Mouse (Mus musculus) kidney, embryonic 14.5 days (tissue): Measurements from ENCODE around the gene Maml3. TPM values are rescaled to one million over a fixed set of nuclear protein-coding genes. Genes with fewer than 3 reads are reported as not detected.
A peak's percentile ranks its signal among the peaks of the same experiment; 100 is the strongest.

ENCODE experiments used
- ATAC-seq: fragments of 200-750 bp; cut with Nextera tagmentation; 2 replicates; pipeline ENCODE4 v1.8.0; 2017; ENCODE audit warnings: moderate number of reproducible peaks, mild to moderate bottlenecking, moderate TSS enrichment, moderate library complexity; ENCODE audit not compliant: low FRiP score, low TSS enrichment
- H3K27ac ChIP-seq: fragments of 300-500 bp; sonication (generic); 2 replicates; pipeline ENCODE4 v1.5.1; 2014; ENCODE audit warnings: low read depth, mild to moderate bottlenecking, low read length, moderate library complexity, mixed read lengths
- H3K27me3 ChIP-seq: fragments of 300-500 bp; sonication (generic); 2 replicates; pipeline ENCODE4 v1.6.1; 2014; ENCODE audit warnings: mild to moderate bottlenecking, low read length; ENCODE audit not compliant: control insufficient read depth, insufficient read depth
- H3K36me3 ChIP-seq: fragments of 300-500 bp; sonication (generic); 2 replicates; pipeline ENCODE4 v1.6.1; 2014; ENCODE audit warnings: low read length, mixed read lengths; ENCODE audit not compliant: control insufficient read depth, insufficient read depth
- H3K4me1 ChIP-seq: fragments of 300-500 bp; sonication (generic); 2 replicates; pipeline ENCODE4 v1.6.1; 2014; ENCODE audit warnings: low read length, mixed read lengths; ENCODE audit not compliant: control insufficient read depth, insufficient read depth
- H3K4me2 ChIP-seq: fragments of 300-500 bp; sonication (generic); replicated peaks from 2 replicates; pipeline ENCODE4 v1.6.1; 2014; ENCODE audit warnings: low read depth, mild to moderate bottlenecking, low read length
- H3K4me3 ChIP-seq: fragments of 300-500 bp; sonication (generic); 2 replicates; pipeline ENCODE4 v1.5.1; 2014; ENCODE audit warnings: mild to moderate bottlenecking, low read length
- H3K9ac ChIP-seq: fragments of 300-500 bp; sonication (generic); 2 replicates; pipeline ENCODE4 v1.6.1; 2014; ENCODE audit warnings: low read depth, mild to moderate bottlenecking, low read length, moderate library complexity
- H3K9me3 ChIP-seq: fragments of 300-500 bp; sonication (generic); 2 replicates; pipeline ENCODE4 v1.6.1; 2016; ENCODE audit warnings: low read length; ENCODE audit not compliant: control insufficient read depth
- whole genome bisulfite sequencing: fragments of 180-500 bp; shearing (Covaris S2); extraction: QIAGEN DNeasy Blood & Tissue Kit; methylation state at CpG from one replicate; pipeline ENCODE4 v1.1.7; 2014; 5-methylcytosine and 5-hydroxymethylcytosine counted together
- polyA plus RNA-seq: library from polyadenylated mRNA; unstranded; fragments of >200 nt; fragmentation: Nextera tagmentation; extraction: Ambion mirVana; gene quantifications from 2 replicates; pipeline ENCODE4 v1.2.1, GENCODE M21; 2014

Gene Maml3
- polyA plus RNA-seq, 1 experiment from 2014 or later = 9.4 TPM

- no peaks in the 10 kb centered on the region for H3K27me3 ChIP-seq
- H3K9ac ChIP-seq = no peak overlapping the region
- ATAC-seq = no peak
- no peak overlapping the region for H3K4me2 ChIP-seq
- no peaks in the 10 kb centered on the region for H3K4me1 ChIP-seq
- H3K27ac ChIP-seq = no peak overlapping the region
- no peaks in the 10 kb centered on the region for H3K9me3 ChIP-seq
- WGBS = 85% methylated on average over 13 of the region's 13 CpGs
- H3K36me3 ChIP-seq = no peaks in the 10 kb centered on the region
- H3K4me3 ChIP-seq = no peak overlapping the region
Observed at GRCm38 (mm10) chr3:51934531-51935485, 170.1 kb downstream of the Maml3 start.

GRCm38 (mm10) chr3:51928188-51928587, 176.7 kb downstream of the Maml3 start:
- Histone ChIP-seq H3K27me3 (no peaks in the 10 kb centered on the region), H3K4me3 (no peak overlapping the region), H3K9me3 (no peaks in the 10 kb centered on the region), H3K4me2 (no peak overlapping the region), H3K4me1 (peaks cover 7% of the 10 kb centered on the region; the same call in 1 of the 2 replicates), H3K9ac (no peak overlapping the region), H3K36me3 (no peaks in the 10 kb centered on the region), H3K27ac (no peak overlapping the region)
- no peak for ATAC-seq
- 65% methylated on average over 14 of the region's 14 CpGs for WGBS

GRCm38 (mm10) chr3:51927591-51927990, 177.3 kb downstream of the Maml3 start:
- 71% methylated on average over 7 of the region's 7 CpGs for WGBS
- Histone ChIP-seq H3K4me1 (peaks cover 7% of the 10 kb centered on the region; the same call in 1 of the 2 replicates), H3K4me3 (no peak overlapping the region), H3K27ac (no peak overlapping the region), H3K4me2 (no peak overlapping the region), H3K9ac (no peak overlapping the region), H3K27me3 (no peaks in the 10 kb centered on the region), H3K9me3 (no peaks in the 10 kb centered on the region), H3K36me3 (no peaks in the 10 kb centered on the region)
- no peak for ATAC-seq

GRCm38 (mm10) chr3:51927043-51927442, 177.8 kb downstream of the Maml3 start:
- no peak overlapping the region for H3K9ac ChIP-seq
- ATAC-seq = no peak
- H3K4me1 ChIP-seq = peaks cover 7% of the 10 kb centered on the region; the same call in 1 of the 2 replicates
- H3K27ac ChIP-seq = no peak overlapping the region; the same call in 1 of the 2 replicates
- H3K9me3 ChIP-seq = no peaks in the 10 kb centered on the region
- no peak overlapping the region for H3K4me2 ChIP-seq
- no peaks in the 10 kb centered on the region for H3K36me3 ChIP-seq
- no peak overlapping the region for H3K4me3 ChIP-seq
- WGBS = 36% methylated on average over 6 of the region's 6 CpGs
- H3K27me3 ChIP-seq = no peaks in the 10 kb centered on the region

- Histone ChIP-seq H3K4me2 (no peak overlapping the region), H3K4me1 (peaks cover 7% of the 10 kb centered on the region; the same call in 1 of the 2 replicates), H3K4me3 (no peak overlapping the region), H3K36me3 (no peaks in the 10 kb centered on the region), H3K9ac (no peak overlapping the region), H3K9me3 (no peaks in the 10 kb centered on the region), H3K27ac (no peak overlapping the region), H3K27me3 (no peaks in the 10 kb centered on the region)
- WGBS = 78% methylated on average over 2 of the region's 2 CpGs
- no peak for ATAC-seq
Observed at GRCm38 (mm10) chr3:51925758-51926157, 179.1 kb downstream of the Maml3 start.

- Histone ChIP-seq H3K27me3 (no peaks in the 10 kb centered on the region), H3K4me1 (peaks cover 7% of the 10 kb centered on the region; the same call in 1 of the 2 replicates), H3K36me3 (no peaks in the 10 kb centered on the region), H3K4me3 (no peak overlapping the region), H3K9ac (no peak overlapping the region), H3K4me2 (no peak overlapping the region), H3K27ac (no peak overlapping the region), H3K9me3 (no peaks in the 10 kb centered on the region)
- 62% methylated on average over 5 of the region's 5 CpGs for WGBS
- no peak for ATAC-seq
Observed at GRCm38 (mm10) chr3:51924636-51925035, 180.2 kb downstream of the Maml3 start.

- no peaks in the 10 kb centered on the region for H3K27me3 ChIP-seq
- no peak overlapping the region for H3K4me2 ChIP-seq
- H3K4me3 ChIP-seq = no peak overlapping the region
- H3K9ac ChIP-seq = no peak overlapping the region
- 85% methylated on average over 6 of the region's 6 CpGs for WGBS
- ATAC-seq = no peak
- H3K4me1 ChIP-seq = peaks cover 7% of the 10 kb centered on the region; the same call in 1 of the 2 replicates
- no peaks in the 10 kb centered on the region for H3K36me3 ChIP-seq
- no peaks in the 10 kb centered on the region for H3K9me3 ChIP-seq
- no peak overlapping the region for H3K27ac ChIP-seq
Observed at GRCm38 (mm10) chr3:51923800-51924199, 181.1 kb downstream of the Maml3 start.

- Histone ChIP-seq H3K4me1 (peaks cover 41% of the 10 kb centered on the region), H3K4me3 (no peak overlapping the region), H3K4me2 (no peak overlapping the region), H3K36me3 (no peaks in the 10 kb centered on the region), H3K9ac (no peak overlapping the region), H3K27me3 (no peaks in the 10 kb centered on the region), H3K27ac (peak overlapping the region; percentile 83), H3K9me3 (no peaks in the 10 kb centered on the region)
- peak; percentile 54 for ATAC-seq
- 42% methylated on average over 4 of the region's 4 CpGs for WGBS
Observed at GRCm38 (mm10) chr3:51916902-51917301, 188.0 kb downstream of the Maml3 start.
